Mouse (Mus musculus) embryonic facial prominence, embryonic 10.5 days (tissue): ENCODE results near the gene Gm10715. TPM values are rescaled to one million over a fixed set of nuclear protein-coding genes. Genes with fewer than 3 reads are reported as not detected.
A peak's percentile ranks its signal among the peaks of the same experiment; 100 is the strongest.
"Not testable (repeated sequence)": the region's sequence is repeated elsewhere in the genome, so short reads cannot be mapped to it uniquely, and the experiment has no call there.

Experiments used
- DNase-seq: peaks from one replicate; pipeline ENCODE4 v3.0.0-alpha.2; 2017; ENCODE audit warnings: low spot score
- H3K27ac ChIP-seq: fragments of 300-500 bp; sonication (generic); replicated peaks from 2 replicates; pipeline ENCODE4 v1.5.1; 2016; ENCODE audit warnings: mild to moderate bottlenecking
- H3K27me3 ChIP-seq: fragments of 300-500 bp; sonication (generic); replicated peaks from 2 replicates; pipeline ENCODE4 v1.6.1; 2016; ENCODE audit warnings: low read depth, mild to moderate bottlenecking; ENCODE audit not compliant: poor library complexity, severe bottlenecking
- H3K36me3 ChIP-seq: fragments of 300-500 bp; sonication (generic); replicated peaks from 2 replicates; pipeline ENCODE4 v1.6.1; 2016; ENCODE audit warnings: mild to moderate bottlenecking, moderate library complexity
- H3K4me1 ChIP-seq: fragments of 300-500 bp; sonication (generic); 2 replicates; pipeline ENCODE4 v1.6.1; 2016
- H3K4me3 ChIP-seq: fragments of 300-500 bp; sonication (generic); 2 replicates; pipeline ENCODE4 v1.5.1; 2016; ENCODE audit warnings: mild to moderate bottlenecking, moderate library complexity
- H3K9me3 ChIP-seq: fragments of 300-500 bp; sonication (generic); 2 replicates; pipeline ENCODE4 v1.6.1; 2016; ENCODE audit warnings: mild to moderate bottlenecking
- WGBS: fragments of 180-500 bp; shearing (Covaris S2); methylation state at CpG from one replicate; pipeline ENCODE4 v1.1.7; 2016; 5-methylcytosine and 5-hydroxymethylcytosine counted together
- polyA plus RNA-seq: library from polyadenylated mRNA; unstranded; fragments of >200 nt; fragmentation: Nextera tagmentation; extraction: Ambion mirVana; gene quantifications from 2 replicates; pipeline ENCODE4 v1.2.1, GENCODE M21; 2016

Gene Gm10715
- polyA plus RNA-seq, 1 experiment from 2014 or later = not detected

- 72% methylated on average over 6 of the region's 6 CpGs for WGBS
- DNase-seq, H3K27me3 ChIP-seq, H3K36me3 ChIP-seq, H3K9me3 ChIP-seq, H3K4me3 ChIP-seq, H3K4me1 ChIP-seq, H3K27ac ChIP-seq: not testable (repeated sequence)
Observed at GRCm38 (mm10) chr9:3015896-3016295, 20.8 kb upstream of the Gm10715 start.

- H3K4me1 ChIP-seq, H3K9me3 ChIP-seq, H3K36me3 ChIP-seq, DNase-seq, H3K27ac ChIP-seq, H3K4me3 ChIP-seq, H3K27me3 ChIP-seq: not testable (repeated sequence)
- 67% methylated on average over 1 of the region's 9 CpGs for WGBS
Observed at GRCm38 (mm10) chr9:3017108-3017507, 19.6 kb upstream of the Gm10715 start, which contains the start of gene Gm10719. TSS of gene Gm10719 (plus strand) at chr9:3017408.

- not testable (repeated sequence) for DNase-seq, H3K4me1 ChIP-seq, H3K4me3 ChIP-seq, H3K27me3 ChIP-seq, H3K36me3 ChIP-seq, H3K27ac ChIP-seq, H3K9me3 ChIP-seq
- WGBS = 65% methylated on average over 9 of the region's 9 CpGs
Observed at GRCm38 (mm10) chr9:3018944-3019343, 17.7 kb upstream of the Gm10715 start.

- DNase-seq, H3K4me1 ChIP-seq, H3K9me3 ChIP-seq, H3K36me3 ChIP-seq, H3K4me3 ChIP-seq, H3K27ac ChIP-seq, H3K27me3 ChIP-seq: not testable (repeated sequence)
- 76% methylated on average over 17 of the region's 19 CpGs for WGBS
Observed at GRCm38 (mm10) chr9:3019835-3020727, 16.6 kb upstream of the Gm10715 start.

- H3K4me1 ChIP-seq, H3K27ac ChIP-seq, H3K9me3 ChIP-seq, H3K4me3 ChIP-seq, DNase-seq, H3K36me3 ChIP-seq, H3K27me3 ChIP-seq: not testable (repeated sequence)
- WGBS = 74% methylated on average over 11 of the region's 13 CpGs
Observed at GRCm38 (mm10) chr9:3022316-3023008, 14.2 kb upstream of the Gm10715 start.

GRCm38 (mm10) chr9:3023312-3023984, 13.2 kb upstream of the Gm10715 start, which contains the start of gene Gm10718:
TSS of gene Gm10718 (plus strand) at chr9:3023547.
- not testable (repeated sequence) for H3K36me3 ChIP-seq, DNase-seq, H3K9me3 ChIP-seq, H3K4me1 ChIP-seq, H3K27ac ChIP-seq, H3K4me3 ChIP-seq, H3K27me3 ChIP-seq
- 78% methylated on average over 12 of the region's 13 CpGs for WGBS

GRCm38 (mm10) chr9:3023985-3024648, 12.6 kb upstream of the Gm10715 start:
- 77% methylated on average over 16 of the region's 16 CpGs for WGBS
- not testable (repeated sequence) for H3K27me3 ChIP-seq, H3K27ac ChIP-seq, H3K4me3 ChIP-seq, H3K4me1 ChIP-seq, H3K9me3 ChIP-seq, DNase-seq, H3K36me3 ChIP-seq

- not testable (repeated sequence) for H3K27me3 ChIP-seq, H3K4me3 ChIP-seq, H3K9me3 ChIP-seq, H3K36me3 ChIP-seq, H3K4me1 ChIP-seq, DNase-seq, H3K27ac ChIP-seq
- WGBS = 71% methylated on average over 12 of the region's 12 CpGs
Observed at GRCm38 (mm10) chr9:3024912-3025467, 11.7 kb upstream of the Gm10715 start, which contains the start of gene Gm10717. TSS of gene Gm10717 (plus strand) at chr9:3025417.

- 73% methylated on average over 5 of the region's 6 CpGs for WGBS
- not testable (repeated sequence) for H3K9me3 ChIP-seq, H3K4me1 ChIP-seq, H3K27ac ChIP-seq, H3K4me3 ChIP-seq, H3K27me3 ChIP-seq, H3K36me3 ChIP-seq, DNase-seq
Observed at GRCm38 (mm10) chr9:3025653-3026052, 11.0 kb upstream of the Gm10715 start.

GRCm38 (mm10) chr9:3026136-3026535, 10.5 kb upstream of the Gm10715 start:
- H3K4me3 ChIP-seq, H3K9me3 ChIP-seq, H3K4me1 ChIP-seq, DNase-seq, H3K27me3 ChIP-seq, H3K36me3 ChIP-seq, H3K27ac ChIP-seq: not testable (repeated sequence)
- WGBS = 75% methylated on average over 5 of the region's 5 CpGs

- not testable (repeated sequence) for DNase-seq, H3K9me3 ChIP-seq, H3K4me1 ChIP-seq, H3K27me3 ChIP-seq, H3K4me3 ChIP-seq, H3K36me3 ChIP-seq, H3K27ac ChIP-seq
- 69% methylated on average over 9 of the region's 9 CpGs for WGBS
Observed at GRCm38 (mm10) chr9:3026741-3027140, 9.9 kb upstream of the Gm10715 start.

GRCm38 (mm10) chr9:3027200-3027599, 9.5 kb upstream of the Gm10715 start:
- H3K27ac ChIP-seq, H3K4me3 ChIP-seq, H3K9me3 ChIP-seq, H3K27me3 ChIP-seq, H3K4me1 ChIP-seq, H3K36me3 ChIP-seq: not testable (repeated sequence)
- 70% methylated on average over 9 of the region's 9 CpGs for WGBS
- peak; percentile 25 for DNase-seq
